Mouse (Mus musculus): ENCODE measurements around the gene Rhox8. TPM values are rescaled to one million over a fixed set of nuclear protein-coding genes. Genes with fewer than 3 reads are reported as not detected.
"Not testable (repeated sequence)": the region's sequence is repeated elsewhere in the genome, so short reads cannot be mapped to it uniquely, and the experiment has no call there.

The Rhox8 gene
- polyA plus RNA-seq (2015; fragmentation: Nextera tagmentation; extraction: Ambion mirVana): not detected in 2 replicates

GRCm38 (mm10) chrX:37878844-37879243, at the start of gene Rhox8:
Gene Rhox8 (minus strand): TSS chrX:37878944.
- no peak within 1 kb of the TSS for H3K9ac ChIP-seq (ENCODE audit: low read depth, low read length)
- no peak within 1 kb of the TSS for H3K4me3 ChIP-seq (replicated peaks; ENCODE audit: low read depth, low read length)
- H3K9me3 ChIP-seq (replicated peaks; ENCODE audit: low read length): no peaks in the 10 kb centered on the region
- H3K27ac ChIP-seq: no peak within 1 kb of the TSS
- TF ChIP-seq CTCF (IDR thresholded peaks at IDR 0.05; ENCODE audit: low read depth): no peak
- WGBS: 75% methylated on average over 4 of the region's 4 CpGs
- ATAC-seq (replicated peaks; ENCODE audit: low FRiP score, low read depth) (no peak), DNase-seq (ENCODE audit: low spot score) (no peak)
- no peak within 1 kb of the TSS for H3K4me2 ChIP-seq (ENCODE audit: low read length)
- no peaks in the 10 kb centered on the region for H3K4me1 ChIP-seq (replicated peaks; ENCODE audit: insufficient read depth, low read length)
- H3K27me3 ChIP-seq (ENCODE audit: insufficient read depth, low read length): no peaks in the 10 kb centered on the region
- H3K36me3 ChIP-seq (ENCODE audit: insufficient read depth, low read length): no peaks in the 10 kb centered on the region

- no peak overlapping the region for H3K27ac ChIP-seq
- no peak overlapping the region for H3K4me2 ChIP-seq (ENCODE audit: low read length)
- H3K36me3 ChIP-seq (ENCODE audit: insufficient read depth, low read length): no peaks in the 10 kb centered on the region
- peak; percentile 11; the same call in 1 of the 2 replicates for TF ChIP-seq CTCF (IDR thresholded peaks at IDR 0.05; ENCODE audit: low read depth)
- 68% methylated on average over 4 of the region's 4 CpGs for WGBS
- no peaks in the 10 kb centered on the region for H3K9me3 ChIP-seq (replicated peaks; ENCODE audit: low read length)
- no peak for DNase-seq (ENCODE audit: low spot score)
- ATAC-seq (replicated peaks; ENCODE audit: low FRiP score, low read depth): no peak
- H3K9ac ChIP-seq (ENCODE audit: low read depth, low read length): no peak overlapping the region
- no peak overlapping the region for H3K4me3 ChIP-seq (replicated peaks; ENCODE audit: low read depth, low read length)
- H3K27me3 ChIP-seq (ENCODE audit: insufficient read depth, low read length): no peaks in the 10 kb centered on the region
- no peaks in the 10 kb centered on the region for H3K4me1 ChIP-seq (replicated peaks; ENCODE audit: insufficient read depth, low read length)
Observed at GRCm38 (mm10) chrX:37916311-37916710, 37.6 kb upstream of the Rhox8 start.

GRCm38 (mm10) chrX:37908581-37908980, 29.8 kb upstream of the Rhox8 start:
- no peak overlapping the region for H3K9ac ChIP-seq (ENCODE audit: low read depth, low read length)
- no peaks in the 10 kb centered on the region for H3K4me1 ChIP-seq (replicated peaks; ENCODE audit: insufficient read depth, low read length)
- ATAC-seq (replicated peaks; ENCODE audit: low FRiP score, low read depth): no peak
- H3K27ac ChIP-seq: no peak overlapping the region
- H3K27me3 ChIP-seq (ENCODE audit: insufficient read depth, low read length): no peaks in the 10 kb centered on the region
- H3K9me3 ChIP-seq (replicated peaks; ENCODE audit: low read length): no peaks in the 10 kb centered on the region
- no peak overlapping the region for H3K4me3 ChIP-seq (replicated peaks; ENCODE audit: low read depth, low read length)
- H3K36me3 ChIP-seq (ENCODE audit: insufficient read depth, low read length): no peaks in the 10 kb centered on the region
- peak; percentile 0 for DNase-seq (ENCODE audit: low spot score)
- H3K4me2 ChIP-seq (ENCODE audit: low read length): no peak overlapping the region
- peak; percentile 30; the same call in 1 of the 2 replicates for TF ChIP-seq CTCF (IDR thresholded peaks at IDR 0.05; ENCODE audit: low read depth)
- WGBS: 53% methylated on average over 7 of the region's 7 CpGs

- no peak for ATAC-seq (replicated peaks; ENCODE audit: low FRiP score, low read depth)
- WGBS: 68% methylated on average over 5 of the region's 5 CpGs
- no peak overlapping the region for H3K27ac ChIP-seq
- no peaks in the 10 kb centered on the region for H3K27me3 ChIP-seq (ENCODE audit: insufficient read depth, low read length)
- H3K9me3 ChIP-seq (replicated peaks; ENCODE audit: low read length): no peaks in the 10 kb centered on the region
- peak; percentile 7 for DNase-seq (ENCODE audit: low spot score)
- H3K4me3 ChIP-seq (replicated peaks; ENCODE audit: low read depth, low read length): no peak overlapping the region
- peak; percentile 41 for TF ChIP-seq CTCF (IDR thresholded peaks at IDR 0.05; ENCODE audit: low read depth)
- no peak overlapping the region for H3K4me2 ChIP-seq (ENCODE audit: low read length)
- no peaks in the 10 kb centered on the region for H3K36me3 ChIP-seq (ENCODE audit: insufficient read depth, low read length)
- H3K4me1 ChIP-seq (replicated peaks; ENCODE audit: insufficient read depth, low read length): no peaks in the 10 kb centered on the region
- H3K9ac ChIP-seq (ENCODE audit: low read depth, low read length): no peak overlapping the region
Observed at GRCm38 (mm10) chrX:37903727-37904126, 25.0 kb upstream of the Rhox8 start.

GRCm38 (mm10) chrX:37901670-37902069, 22.9 kb upstream of the Rhox8 start, which contains the start of gene Rhox9:
Gene Rhox9 (minus strand): TSS chrX:37901770.
- DNase-seq (ENCODE audit: low spot score); H3K4me1 ChIP-seq (replicated peaks; ENCODE audit: insufficient read depth, low read length); H3K9ac ChIP-seq (ENCODE audit: low read depth, low read length); H3K36me3 ChIP-seq (ENCODE audit: insufficient read depth, low read length); H3K4me2 ChIP-seq (ENCODE audit: low read length); H3K27ac ChIP-seq; H3K4me3 ChIP-seq (replicated peaks; ENCODE audit: low read depth, low read length); ATAC-seq (replicated peaks; ENCODE audit: low FRiP score, low read depth); H3K9me3 ChIP-seq (replicated peaks; ENCODE audit: low read length); H3K27me3 ChIP-seq (ENCODE audit: insufficient read depth, low read length): not testable (repeated sequence)
- 89% methylated on average over 10 of the region's 18 CpGs for WGBS

- not testable (repeated sequence) for H3K36me3 ChIP-seq (ENCODE audit: insufficient read depth, low read length); H3K9me3 ChIP-seq (replicated peaks; ENCODE audit: low read length); H3K4me2 ChIP-seq (ENCODE audit: low read length); H3K4me1 ChIP-seq (replicated peaks; ENCODE audit: insufficient read depth, low read length); H3K27me3 ChIP-seq (ENCODE audit: insufficient read depth, low read length); ATAC-seq (replicated peaks; ENCODE audit: low FRiP score, low read depth); DNase-seq (ENCODE audit: low spot score); H3K9ac ChIP-seq (ENCODE audit: low read depth, low read length); H3K27ac ChIP-seq; H3K4me3 ChIP-seq (replicated peaks; ENCODE audit: low read depth, low read length)
- WGBS: 86% methylated on average over 9 of the region's 9 CpGs
Observed at GRCm38 (mm10) chrX:37897132-37897531, 18.4 kb upstream of the Rhox8 start, which contains the start of gene Rhox7b. Gene Rhox7b (minus strand): TSS chrX:37897232.

- no peaks in the 10 kb centered on the region for H3K4me1 ChIP-seq (replicated peaks; ENCODE audit: insufficient read depth, low read length)
- no peaks in the 10 kb centered on the region for H3K36me3 ChIP-seq (ENCODE audit: insufficient read depth, low read length)
- H3K27me3 ChIP-seq (ENCODE audit: insufficient read depth, low read length): no peaks in the 10 kb centered on the region
- H3K27ac ChIP-seq: no peak overlapping the region
- WGBS: 99% methylated on average over 2 of the region's 2 CpGs
- TF ChIP-seq CTCF (IDR thresholded peaks at IDR 0.05; ENCODE audit: low read depth): no peak
- DNase-seq (ENCODE audit: low spot score) (no peak), ATAC-seq (replicated peaks; ENCODE audit: low FRiP score, low read depth) (no peak)
- no peak overlapping the region for H3K4me2 ChIP-seq (ENCODE audit: low read length)
- H3K9me3 ChIP-seq (replicated peaks; ENCODE audit: low read length): no peaks in the 10 kb centered on the region
- no peak overlapping the region for H3K4me3 ChIP-seq (replicated peaks; ENCODE audit: low read depth, low read length)
- H3K9ac ChIP-seq (ENCODE audit: low read depth, low read length): no peak overlapping the region
Observed at GRCm38 (mm10) chrX:37871641-37872040, 7.1 kb downstream of the Rhox8 start.

GRCm38 (mm10) chrX:37831386-37831785, 47.4 kb downstream of the Rhox8 start, which contains the start of gene Rhox7a:
Gene Rhox7a (plus strand): TSS chrX:37831686.
- not testable (repeated sequence) for H3K4me1 ChIP-seq (replicated peaks; ENCODE audit: insufficient read depth, low read length); H3K4me3 ChIP-seq (replicated peaks; ENCODE audit: low read depth, low read length); H3K9me3 ChIP-seq (replicated peaks; ENCODE audit: low read length); DNase-seq (ENCODE audit: low spot score); H3K9ac ChIP-seq (ENCODE audit: low read depth, low read length); H3K36me3 ChIP-seq (ENCODE audit: insufficient read depth, low read length); H3K27ac ChIP-seq; H3K27me3 ChIP-seq (ENCODE audit: insufficient read depth, low read length); H3K4me2 ChIP-seq (ENCODE audit: low read length); ATAC-seq (replicated peaks; ENCODE audit: low FRiP score, low read depth)
- WGBS: 78% methylated on average over 8 of the region's 8 CpGs

GRCm38 (mm10) chrX:37826610-37827009, 52.1 kb downstream of the Rhox8 start, which contains the start of gene Rhox6:
Gene Rhox6 (plus strand): TSS chrX:37826910.
- not testable (repeated sequence) for H3K27ac ChIP-seq; H3K4me1 ChIP-seq (replicated peaks; ENCODE audit: insufficient read depth, low read length); H3K27me3 ChIP-seq (ENCODE audit: insufficient read depth, low read length); H3K4me2 ChIP-seq (ENCODE audit: low read length); H3K9me3 ChIP-seq (replicated peaks; ENCODE audit: low read length); DNase-seq (ENCODE audit: low spot score); H3K9ac ChIP-seq (ENCODE audit: low read depth, low read length); ATAC-seq (replicated peaks; ENCODE audit: low FRiP score, low read depth); H3K36me3 ChIP-seq (ENCODE audit: insufficient read depth, low read length); H3K4me3 ChIP-seq (replicated peaks; ENCODE audit: low read depth, low read length)
- WGBS: 89% methylated on average over 4 of the region's 12 CpGs

All from kidney, postnatal 0 days (tissue).